Mouse (Mus musculus) thymus, postnatal 25 days (tissue): ENCODE data around the gene Apom.

Source experiments
- DNase-seq: peaks from one replicate; pipeline ENCODE4 v3.0.0; 2022

The Apom gene

DNA sequence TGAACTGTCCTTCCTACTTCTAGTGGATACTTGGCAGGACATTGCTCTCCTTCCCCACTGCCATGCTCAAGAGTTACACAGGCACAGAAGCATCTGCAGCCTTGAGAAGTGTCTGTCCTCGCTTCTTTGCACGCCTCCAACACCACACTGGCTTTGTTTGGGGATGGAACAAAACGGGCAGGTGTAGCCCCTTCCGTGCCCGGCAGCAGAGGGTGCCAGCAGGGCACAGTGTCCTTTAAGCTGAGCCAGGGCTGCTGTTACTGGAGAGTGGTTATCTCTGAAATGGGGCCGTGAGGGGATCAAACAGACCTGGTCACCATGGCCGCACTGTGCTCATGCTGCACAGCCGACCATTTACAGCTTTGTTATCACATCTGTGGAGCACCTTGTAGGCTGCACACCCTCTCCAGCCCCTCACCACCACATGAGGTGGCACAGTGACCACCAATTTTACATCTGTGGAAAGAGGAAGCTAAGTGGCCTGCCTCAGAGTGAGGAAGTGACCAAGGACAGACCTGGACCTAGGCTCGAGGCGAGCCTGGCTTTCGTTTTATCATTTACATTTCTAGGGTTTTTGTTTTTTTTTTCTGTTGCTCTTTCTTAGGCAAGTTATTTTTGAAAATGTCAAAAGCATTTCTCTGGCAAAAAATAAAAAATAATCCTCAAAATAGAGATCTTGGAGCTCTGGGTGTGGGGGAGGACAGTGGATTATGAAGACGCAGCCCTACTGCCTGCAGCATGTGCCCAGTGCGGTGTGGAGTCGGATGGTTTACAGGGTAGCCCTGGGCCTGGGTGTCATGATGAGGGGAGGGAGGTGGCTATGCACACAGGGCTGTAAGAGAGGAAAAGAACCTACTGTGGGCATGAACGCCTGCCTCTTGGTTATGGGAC is 37.1 kb downstream of the Apom start:
- DNase-seq, result no peak

DNA sequence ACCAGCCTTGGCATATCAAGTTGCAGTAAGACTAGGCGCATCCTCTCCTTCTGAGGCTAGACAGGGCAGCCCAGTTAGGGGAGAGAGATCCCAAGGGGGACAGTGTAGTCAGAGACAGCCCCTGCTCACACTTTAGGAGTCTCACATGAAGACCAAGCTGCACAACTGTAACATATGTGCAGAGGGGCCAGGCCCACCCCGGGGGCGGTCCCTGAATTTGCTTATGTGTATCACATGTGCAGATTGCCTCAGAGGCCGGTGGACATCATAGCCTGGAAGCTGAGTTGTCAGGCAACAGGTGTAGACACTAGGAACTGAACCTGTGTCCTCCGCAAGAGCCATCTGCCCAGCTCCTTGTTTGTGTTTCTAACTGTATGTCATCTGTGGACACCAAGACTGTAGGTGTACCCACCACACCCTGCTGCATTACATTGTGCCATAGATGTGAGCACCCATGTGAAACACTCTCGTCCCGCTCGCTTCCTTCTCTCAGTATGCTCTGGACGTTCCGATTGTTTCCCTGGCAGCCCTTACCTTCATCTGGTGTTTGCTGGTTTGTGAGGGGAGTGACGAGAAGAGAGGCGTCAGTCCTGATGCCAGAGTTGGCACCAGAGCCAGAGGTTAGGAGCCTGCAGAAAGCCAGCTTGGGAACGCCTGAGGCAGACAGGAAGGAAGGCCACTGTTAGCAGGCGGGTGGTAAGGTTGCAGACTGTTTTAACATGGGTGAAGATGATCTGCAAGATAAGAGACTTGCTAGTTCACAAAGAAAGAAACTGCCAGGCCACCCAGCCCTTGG is 39.2 kb downstream of the Apom start:
- no peak for DNase-seq

DNA sequence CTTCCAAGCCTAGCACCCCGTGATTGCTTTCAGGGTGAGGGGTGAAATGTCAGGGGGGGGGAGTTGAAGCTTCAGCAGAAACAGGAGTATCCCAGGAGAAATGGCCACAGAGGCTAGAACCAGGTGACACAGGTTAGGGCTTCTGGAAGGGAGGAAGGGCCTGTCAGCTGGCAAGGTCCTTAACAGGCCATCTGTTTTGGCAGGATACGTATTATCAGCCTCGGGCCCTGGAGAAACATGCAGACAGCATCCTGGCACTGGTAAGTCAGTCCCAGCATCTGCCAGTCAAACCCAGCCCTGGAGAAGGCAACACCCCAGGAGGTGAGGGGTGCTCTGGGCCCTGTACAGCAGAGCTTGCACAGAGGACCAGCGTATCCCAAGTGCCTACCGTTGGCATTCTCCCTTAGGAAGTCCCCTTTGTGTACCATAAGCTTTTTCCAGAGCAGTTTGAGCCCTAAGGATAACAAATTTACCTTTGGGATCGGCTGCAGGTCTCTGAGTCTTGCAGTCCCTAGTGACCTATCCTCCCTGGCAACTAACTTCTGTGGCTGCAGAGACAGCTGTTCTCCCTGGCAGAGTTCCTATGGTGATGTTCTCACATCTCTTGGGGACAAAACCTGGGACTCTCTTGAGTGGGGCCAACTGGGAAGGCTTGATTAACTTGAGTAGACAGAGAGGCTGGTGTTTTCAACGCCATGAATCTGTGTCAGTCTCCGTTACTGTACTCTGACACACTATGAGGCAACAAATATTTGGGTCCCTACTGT is 41.5 kb downstream of the Apom start:
- DNase-seq, result no peak

DNA sequence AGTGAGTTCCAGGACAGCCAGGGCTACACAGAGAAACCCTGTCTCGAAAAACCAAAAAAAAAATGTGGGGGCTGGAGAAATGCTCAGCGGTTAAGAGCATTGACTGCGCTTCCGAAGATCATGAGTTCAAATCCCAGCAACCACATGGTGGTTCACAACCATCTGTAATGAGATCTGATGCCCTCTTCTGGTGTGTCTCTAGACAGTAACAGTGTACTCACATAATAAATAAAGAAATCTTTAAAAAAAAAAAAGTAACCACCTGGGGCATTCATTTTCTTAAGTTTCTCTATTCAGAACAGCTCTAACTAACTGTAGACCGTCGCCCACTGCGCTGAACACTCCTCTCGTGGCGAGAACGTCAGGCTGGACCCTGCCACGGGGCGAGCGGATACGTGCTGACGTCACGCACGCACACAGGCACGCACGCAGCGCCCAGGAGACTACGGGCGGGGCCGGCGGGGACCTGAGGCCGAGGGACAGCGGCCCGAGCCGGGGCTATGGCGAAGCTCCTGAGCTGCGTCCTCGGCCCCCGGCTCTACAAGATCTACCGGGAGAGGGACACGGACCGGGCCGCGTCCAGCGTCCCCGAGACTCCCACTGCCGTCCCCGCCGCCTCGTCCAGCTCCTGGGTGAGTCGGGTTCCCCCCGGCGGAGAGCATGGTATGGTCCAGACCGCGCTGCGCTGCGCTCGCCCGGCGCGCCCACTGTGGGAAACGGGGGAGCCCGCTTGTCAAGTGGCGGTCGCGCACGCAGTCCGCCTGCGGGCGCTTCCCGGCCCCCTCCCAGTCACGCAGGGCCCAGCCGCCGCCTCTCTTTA is 42.8 kb downstream of the Apom start, which contains the start of gene Abhd16a:
Gene Abhd16a, plus strand, starts transcription at position 439 of the 820 bp plus-strand sequence.
- peak; percentile 95 for DNase-seq

DNA sequence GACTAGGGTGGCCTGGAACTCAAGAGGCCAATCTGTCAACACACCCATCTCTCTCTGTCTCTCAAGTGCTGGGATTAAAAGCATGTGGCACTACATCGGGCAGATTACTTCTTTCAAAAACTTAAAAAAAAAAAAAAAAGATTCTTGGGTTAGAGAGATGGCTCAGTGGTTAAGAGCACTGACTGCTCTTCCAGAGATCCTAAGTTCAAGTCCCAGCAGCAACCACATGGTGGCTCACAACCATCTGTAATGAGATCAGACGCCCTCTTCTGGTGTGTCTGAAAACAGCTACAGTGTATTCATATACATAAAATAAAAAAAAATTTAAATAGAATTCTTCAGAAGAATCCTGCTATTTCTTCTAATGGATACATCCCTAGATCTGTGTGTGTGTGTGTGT is 43.7 kb downstream of the Apom start:
- DNase-seq, result peak; percentile 17

DNA sequence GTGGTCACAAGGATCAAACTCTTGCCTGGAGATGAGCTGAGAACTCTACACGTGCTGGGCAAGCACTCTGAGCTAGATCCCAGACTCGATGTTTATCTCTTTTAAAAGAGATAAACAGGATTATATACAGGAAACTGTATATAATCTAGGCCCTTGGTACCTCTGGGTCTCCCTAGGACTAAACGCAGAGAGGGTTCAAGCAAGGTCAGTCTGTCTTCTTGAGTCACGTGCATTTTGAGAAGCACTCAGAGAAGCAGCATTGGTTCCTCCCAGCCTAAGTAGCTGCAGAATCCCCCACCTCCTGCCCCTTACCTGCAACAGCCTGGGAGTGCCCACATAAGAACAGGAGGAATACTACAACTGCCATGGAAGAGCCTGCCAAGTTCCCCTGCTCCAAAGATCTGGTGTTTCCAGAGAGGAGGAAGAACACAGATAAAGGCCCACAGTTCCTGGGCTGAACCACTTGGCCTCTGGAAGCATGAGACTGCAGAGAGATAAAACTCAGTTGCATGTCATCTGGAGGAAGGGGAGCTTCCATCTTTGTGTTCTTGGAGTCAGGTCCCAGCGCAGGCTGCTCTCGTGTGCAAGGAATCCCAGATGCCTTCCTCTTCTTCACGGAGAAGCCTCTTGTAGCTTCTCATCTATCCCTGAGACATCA is 46.5 kb downstream of the Apom start, which contains the start of gene Ly6g6f:
Gene Ly6g6f, minus strand, starts transcription at position 403 of the 658 bp plus-strand sequence.
- no peak for DNase-seq

DNA sequence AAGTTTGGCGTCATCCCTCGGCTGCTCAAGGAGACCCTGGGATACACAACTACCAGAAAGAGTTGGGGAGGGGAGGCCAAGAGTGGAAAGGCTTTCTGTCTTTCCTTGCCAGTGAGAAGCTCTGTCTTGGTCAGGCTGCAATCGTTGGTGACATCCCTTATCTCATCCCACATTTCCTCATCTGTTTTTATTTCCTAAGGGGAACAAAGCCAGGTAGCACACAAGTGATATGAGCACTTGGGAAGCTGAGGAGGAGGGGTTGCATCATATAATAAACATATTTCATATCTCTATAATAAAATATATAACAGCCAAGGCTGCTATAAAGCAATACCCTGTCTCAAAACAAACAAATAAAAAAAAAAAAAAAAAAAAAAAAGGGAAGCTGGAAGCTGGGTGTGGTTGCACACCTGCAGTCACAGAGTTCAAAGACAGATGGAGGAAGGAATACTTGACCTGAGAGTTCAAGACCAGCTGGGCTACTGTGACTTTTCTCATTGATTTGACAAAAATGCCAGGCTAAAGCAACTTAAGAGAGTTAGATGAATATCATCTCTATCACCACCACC is 47.8 kb downstream of the Apom start:
- DNase-seq, result no peak

DNA sequence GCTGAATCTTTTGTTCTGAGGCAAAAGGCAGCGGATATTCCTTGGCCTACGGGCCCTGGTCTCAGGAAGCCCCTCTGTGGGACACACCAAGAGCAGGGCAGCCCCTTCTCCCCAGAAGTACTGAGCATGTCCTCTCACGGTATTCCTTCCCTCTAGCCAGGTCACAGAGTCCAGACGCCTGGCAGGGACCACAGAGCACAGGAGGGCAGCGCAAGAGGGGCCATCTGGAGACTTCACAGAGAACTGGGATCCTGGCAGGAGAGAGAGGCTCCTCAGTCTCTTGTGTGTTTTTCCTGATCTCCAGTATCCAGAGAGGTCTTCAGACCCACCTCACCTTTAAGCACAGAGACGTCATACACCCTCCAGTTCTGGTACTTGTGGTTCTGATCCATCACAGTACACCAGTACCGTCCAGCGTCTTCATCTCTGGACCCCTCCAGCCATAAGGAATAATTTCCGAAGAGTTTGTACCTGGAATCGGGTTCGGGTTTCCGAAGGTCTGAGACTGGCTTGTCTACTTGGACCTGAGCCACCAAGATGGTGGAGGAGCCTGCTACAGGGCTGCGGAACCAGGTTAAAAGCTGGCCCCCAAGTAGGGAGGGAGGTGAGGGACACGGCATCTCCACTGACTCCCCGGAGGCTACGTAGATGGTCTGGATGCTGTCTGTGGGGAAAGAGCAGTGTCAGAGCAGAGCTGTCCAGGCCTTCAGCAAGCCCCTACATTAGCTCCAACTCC is 48.8 kb downstream of the Apom start:
- DNase-seq, result no peak

DNA sequence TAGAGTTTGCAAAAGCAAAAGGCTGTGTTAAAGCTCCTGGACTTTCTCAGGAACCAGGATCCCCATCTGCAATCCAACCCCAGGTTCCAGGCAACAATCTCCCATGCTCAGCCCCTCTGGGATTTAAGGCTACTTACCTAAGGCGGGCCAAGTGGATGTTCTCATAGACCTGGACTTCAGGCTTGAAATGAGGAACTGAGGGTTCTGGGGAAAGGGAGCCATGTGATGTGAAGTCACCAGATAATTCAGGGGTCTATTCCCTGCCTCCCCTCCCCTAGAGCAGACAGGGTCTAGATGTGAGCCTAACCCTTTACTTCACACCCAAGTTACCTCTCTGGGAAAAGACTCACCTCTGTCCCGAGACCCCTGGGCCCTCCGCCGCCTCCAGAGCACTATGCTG is 51.1 kb downstream of the Apom start:
- DNase-seq, result no peak

DNA sequence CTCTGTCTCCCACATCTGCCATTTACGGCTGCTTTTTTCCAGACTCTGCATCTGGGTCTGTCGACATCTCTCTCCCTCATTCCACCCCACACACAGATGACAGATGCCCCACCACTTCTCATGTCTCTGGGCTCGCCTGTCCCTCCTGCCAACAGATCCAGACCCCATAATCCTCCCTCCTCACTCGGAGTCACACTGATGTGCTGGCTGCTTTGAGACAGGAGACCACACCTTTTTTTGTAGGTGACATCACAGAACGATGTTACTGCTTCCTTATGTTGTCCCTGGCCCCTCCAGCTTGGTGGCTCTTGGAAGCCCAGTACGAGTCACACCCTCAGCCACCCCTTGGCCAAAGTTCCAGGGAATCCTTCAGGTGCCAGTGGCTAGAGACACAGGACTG is 51.6 kb downstream of the Apom start:
- DNase-seq, result no peak

DNA sequence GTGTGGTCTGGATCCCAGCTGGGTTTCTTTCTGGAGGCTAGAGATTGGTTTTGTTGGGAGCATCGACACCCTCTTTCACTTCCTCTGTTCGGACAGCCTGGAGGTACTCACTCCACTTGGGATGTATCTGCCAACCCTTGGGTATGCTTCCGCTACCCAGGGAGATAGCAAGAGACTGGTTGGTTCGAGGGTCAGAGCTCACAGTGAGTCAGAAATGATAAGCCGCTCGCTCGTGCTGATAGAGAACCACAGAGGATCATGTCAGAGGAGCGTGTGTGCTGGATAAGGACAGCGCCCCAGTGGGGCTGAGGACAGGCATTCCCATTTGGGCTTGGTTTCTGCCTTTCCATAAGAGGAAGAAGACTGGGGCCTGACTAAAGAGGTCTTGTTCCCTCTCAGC is 52.1 kb downstream of the Apom start:
- no peak for DNase-seq
